Mouse (Mus musculus) v-Abl transformed pro-B cells (cell line): ENCODE data around the gene Sspo.

Source experiments
- in situ Hi-C, 2 experiments: fragments of 400-800 bp; cut with MboI; formaldehyde crosslinking; loops; one replicate each; pipeline ENCODE4 v1.15.1; 2025; ENCODE audit not compliant: unreplicated experiment in 2 of 2

Gene Sspo

GRCm38 (mm10) chr6:48537105-48537954 is 89.3 kb downstream of the Sspo start, which contains the start of gene Atp6v0e2:
TSS of gene Atp6v0e2 (plus strand) at chr6:48537615.
- in situ Hi-C loops: loop anchor here (5.0 to 25.0 kb wide), 4 partner anchors 105 to 550 kb away; partner anchors contain the start of gene Doxl2 (in 1 of the 2)

- in situ Hi-C loops: loop anchor here (5.0 to 25.0 kb wide), 4 partner anchors 103 to 552 kb away; partner anchors contain the start of gene Doxl2 (in 1 of the 2)
Measured at GRCm38 (mm10) chr6:48538841-48539737, 91.1 kb downstream of the Sspo start.

GRCm38 (mm10) chr6:48539860-48540259 is 91.8 kb downstream of the Sspo start:
- in situ Hi-C loops: loop anchor here (5.0 to 25.0 kb wide), 8 partner anchors 102 to 855 kb away; partner anchors contain the start of genes Doxl2 (in 1 of the 2), Gimap3 (in 1 of the 2) and Stk31 (in 1 of the 2)

GRCm38 (mm10) chr6:48540721-48541120 is 92.7 kb downstream of the Sspo start:
- in situ Hi-C loops: loop anchor here (5.0 to 25.0 kb wide), 6 partner anchors 234 to 854 kb away; partner anchors contain the start of genes Doxl2 (in 1 of the 2), Gimap3 (in 1 of the 2) and Stk31 (in 1 of the 2)

GRCm38 (mm10) chr6:48541560-48542450 is 93.8 kb downstream of the Sspo start:
- in situ Hi-C loops: loop anchor here (5.0 to 25.0 kb wide), 6 partner anchors 233 to 853 kb away; partner anchors contain the start of genes Doxl2 (in 1 of the 2), Gimap3 (in 1 of the 2) and Stk31 (in 1 of the 2)

- in situ Hi-C loops: loop anchor here (5.0 to 25.0 kb wide), 6 partner anchors 232 to 852 kb away; partner anchors contain the start of genes Doxl2 (in 1 of the 2), Gimap3 (in 1 of the 2) and Stk31 (in 1 of the 2)
Measured at GRCm38 (mm10) chr6:48542631-48543030, 94.6 kb downstream of the Sspo start.

GRCm38 (mm10) chr6:48545251-48545650 is 97.2 kb downstream of the Sspo start:
- in situ Hi-C loops: loop anchor here (5.0 to 25.0 kb wide), 6 partner anchors 97 to 850 kb away; partner anchors contain the start of genes Doxl2 (in 1 of the 2), Gimap3 (in 1 of the 2) and Stk31 (in 1 of the 2)

- in situ Hi-C loops: loop anchor here (5.0 to 25.0 kb wide), 6 partner anchors 96 to 849 kb away; partner anchors contain the start of genes Doxl2 (in 1 of the 2), Gimap3 (in 1 of the 2) and Stk31 (in 1 of the 2)
Measured at GRCm38 (mm10) chr6:48546271-48546670, 98.2 kb downstream of the Sspo start.

GRCm38 (mm10) chr6:48546858-48547257 is 98.8 kb downstream of the Sspo start:
- in situ Hi-C loops: loop anchor here (5.0 to 25.0 kb wide), 6 partner anchors 95 to 848 kb away; partner anchors contain the start of genes Doxl2 (in 1 of the 2), Gimap3 (in 1 of the 2) and Stk31 (in 1 of the 2)

GRCm38 (mm10) chr6:48548314-48548713 is 100.3 kb downstream of the Sspo start:
- in situ Hi-C loops: loop anchor here (5.0 to 25.0 kb wide), 6 partner anchors 94 to 846 kb away; partner anchors contain the start of genes Doxl2 (in 1 of the 2), Gimap3 (in 1 of the 2) and Stk31 (in 1 of the 2)
